Mouse (Mus musculus) CH12.LX (cell line): Measurements from ENCODE around the gene Pde4d.

Experiments
- CTCF ChIP-seq, 2 experiments: IDR thresholded peaks in 1 of 2; conservative IDR thresholded peaks in 1 of 2; 2 replicates each; pipeline ENCODE4 v1.5.1; 2011 to 2012; ENCODE audit warnings: low read depth in 2 of 2, low read length in 2 of 2, improper control_type of control experiment in 1 of 2, inconsistent platforms in 1 of 2, mild to moderate bottlenecking in 1 of 2, moderate library complexity in 1 of 2
- EP300 ChIP-seq: IDR thresholded peaks from 2 replicates; pipeline ENCODE4 v1.6.1; 2011; ENCODE audit warnings: low read length, improper control_type of control experiment
- ETS1 ChIP-seq: conservative IDR thresholded peaks from 2 replicates; pipeline ENCODE4 v1.6.1; 2012; ENCODE audit warnings: low read depth, mild to moderate bottlenecking, inconsistent platforms, low read length, improper control_type of control experiment, moderate library complexity
- GABPA ChIP-seq: IDR thresholded peaks from 2 replicates; pipeline ENCODE4 v1.6.1; 2012; ENCODE audit warnings: low read depth, low read length, improper control_type of control experiment, inconsistent platforms; ENCODE audit not compliant: insufficient replicate concordance
- USF1 ChIP-seq: IDR thresholded peaks from 2 replicates; pipeline ENCODE4 v1.6.1; 2014; ENCODE audit warnings: low read depth, mild to moderate bottlenecking, inconsistent platforms, low read length, improper control_type of control experiment
- USF2 ChIP-seq: conservative IDR thresholded peaks from 2 replicates; pipeline ENCODE4 v1.6.1; 2011; ENCODE audit warnings: low read depth, low read length, improper control_type of control experiment

GRCm38 (mm10) chr13:108685817-108686216 lies 236.1 kb downstream of the Pde4d start:
- TF ChIP-seq EP300, result no peak
- TF ChIP-seq GABPA, result no peak
- no peak for TF ChIP-seq ETS1
- TF ChIP-seq USF2, result no peak
- TF ChIP-seq CTCF (conservative IDR thresholded peaks at IDR 0.05 in 1 of 2, IDR thresholded peaks at IDR 0.05 in 1 of 2; ENCODE audit: low read depth in 2 of 2, low read length in 2 of 2), result no peak
- no peak for TF ChIP-seq USF1
